Mouse (Mus musculus) ES-E14 (cell line): ENCODE measurements around the gene Sh2d6.

ENCODE experiments used
- ZC3H11A ChIP-seq: IDR thresholded peaks from 2 replicates; pipeline ENCODE4 v1.6.1; 2012; ENCODE audit warnings: low read depth, mild to moderate bottlenecking, inconsistent platforms, low read length, borderline replicate concordance
- ZNF384 ChIP-seq: IDR thresholded peaks from 2 replicates; pipeline ENCODE4 v1.6.1; 2012; ENCODE audit warnings: low read depth, low read length, inconsistent platforms

- TF ChIP-seq ZC3H11A (no peak), ZNF384 (no peak)
Observed at GRCm38 (mm10) chr6:72476836-72477235, 44.7 kb downstream of the Sh2d6 start.
